Mouse (Mus musculus) CH12.LX (cell line): ENCODE data around the gene Hoxa9. TPM values are rescaled to one million over a fixed set of nuclear protein-coding genes. Genes with fewer than 3 reads are reported as not detected.
A peak's percentile ranks its signal among the peaks of the same experiment; 100 is the strongest.

Experiments
- DNase-seq: peaks from one replicate; pipeline ENCODE4 v3.0.0-alpha.2; 2013; ENCODE audit errors: extremely low read depth
- H3K27ac ChIP-seq: 2 replicates; pipeline ENCODE4 v1.5.1; 2012; ENCODE audit warnings: low read depth, mild to moderate bottlenecking, control low read depth, moderate library complexity; ENCODE audit not compliant: insufficient read depth
- H3K27me3 ChIP-seq: replicated peaks from 2 replicates; pipeline ENCODE3; 2012; ENCODE audit warnings: inconsistent platforms
- H3K36me3 ChIP-seq, 2 experiments: replicated peaks in 1 of 2; 2 replicates each; pipeline versions ENCODE3 to v1.6.1; 2012; ENCODE audit warnings: inconsistent platforms in 1 of 2, low read length in 1 of 2, mild to moderate bottlenecking in 1 of 2, mixed read lengths in 1 of 2, moderate library complexity in 1 of 2; ENCODE audit not compliant: control insufficient read depth in 1 of 2, insufficient read depth in 1 of 2
- H3K4me1 ChIP-seq, 2 experiments: 2 replicates each; pipeline ENCODE4 v1.6.1; 2012; ENCODE audit warnings: inconsistent platforms in 1 of 2, moderate library complexity in 1 of 2; ENCODE audit not compliant: insufficient read depth in 2 of 2, control insufficient read depth in 1 of 2
- H3K4me2 ChIP-seq: 2 replicates; pipeline ENCODE4 v1.6.1; 2012; ENCODE audit warnings: low read depth, mild to moderate bottlenecking, control low read depth; ENCODE audit not compliant: poor library complexity, insufficient read depth, severe bottlenecking
- H3K4me3 ChIP-seq, 3 experiments: fragments of 150-350 bp in 1 of 3; sonication (generic) in 1 of 3; replicated peaks in 1 of 3; 2 replicates each; pipeline versions ENCODE3 to v1.5.1; 2011 to 2012; ENCODE audit warnings: low read depth in 2 of 3, low read length in 2 of 3, mild to moderate bottlenecking in 2 of 3, moderate library complexity in 2 of 3, control low read depth in 1 of 3, improper control_type of control experiment in 1 of 3, inconsistent platforms in 1 of 3, mixed read lengths in 1 of 3; ENCODE audit not compliant: poor library complexity in 1 of 3
- H3K79me2 ChIP-seq: replicated peaks from 2 replicates; pipeline ENCODE4 v1.6.1; 2012; ENCODE audit warnings: mild to moderate bottlenecking, moderate library complexity; ENCODE audit not compliant: control insufficient read depth, poor library complexity, insufficient read depth, severe bottlenecking; ENCODE audit errors: extremely low read depth
- H3K9ac ChIP-seq: 2 replicates; pipeline ENCODE4 v1.6.1; 2012; ENCODE audit warnings: low read depth, mild to moderate bottlenecking, control low read depth, moderate library complexity; ENCODE audit not compliant: insufficient read depth
- H3K9me3 ChIP-seq: replicated peaks from 2 replicates; pipeline ENCODE3; 2012; ENCODE audit warnings: low read length, inconsistent platforms, mixed read lengths
- BHLHE40 ChIP-seq: IDR thresholded peaks from 2 replicates; pipeline ENCODE4 v1.6.1; 2011; ENCODE audit warnings: mild to moderate bottlenecking, low read depth, low read length, improper control_type of control experiment
- CTCF ChIP-seq, 2 experiments: IDR thresholded peaks in 1 of 2; conservative IDR thresholded peaks in 1 of 2; 2 replicates each; pipeline ENCODE4 v1.5.1; 2011 to 2012; ENCODE audit warnings: low read depth in 2 of 2, low read length in 2 of 2, improper control_type of control experiment in 1 of 2, inconsistent platforms in 1 of 2, mild to moderate bottlenecking in 1 of 2, moderate library complexity in 1 of 2
- E2F4 ChIP-seq: IDR thresholded peaks from 2 replicates; pipeline ENCODE4 v1.6.1; 2011; ENCODE audit warnings: low read depth, low read length, improper control_type of control experiment; ENCODE audit not compliant: insufficient replicate concordance
- ELF1 ChIP-seq: IDR thresholded peaks from 2 replicates; pipeline ENCODE4 v1.6.1; 2014; ENCODE audit warnings: low read depth, mild to moderate bottlenecking, inconsistent platforms, low read length, improper control_type of control experiment
- ETS1 ChIP-seq: conservative IDR thresholded peaks from 2 replicates; pipeline ENCODE4 v1.6.1; 2012; ENCODE audit warnings: low read depth, mild to moderate bottlenecking, inconsistent platforms, low read length, improper control_type of control experiment, moderate library complexity
- HCFC1 ChIP-seq: IDR thresholded peaks from 2 replicates; pipeline ENCODE4 v1.6.1; 2012; ENCODE audit warnings: low read depth, mild to moderate bottlenecking, inconsistent platforms, low read length, improper control_type of control experiment
- IRF4 ChIP-seq: IDR thresholded peaks from 2 replicates; pipeline ENCODE4 v1.6.1; 2014; ENCODE audit warnings: low read depth, mild to moderate bottlenecking, inconsistent platforms, low read length, improper control_type of control experiment
- JUN ChIP-seq: IDR thresholded peaks from 2 replicates; pipeline ENCODE4 v1.6.1; 2011; ENCODE audit warnings: low read depth, mild to moderate bottlenecking, low read length, improper control_type of control experiment, moderate library complexity; ENCODE audit not compliant: insufficient read depth
- JUND ChIP-seq: conservative IDR thresholded peaks from 2 replicates; pipeline ENCODE4 v1.6.1; 2011; ENCODE audit warnings: low read depth, low read length, improper control_type of control experiment
- KAT2A ChIP-seq: IDR thresholded peaks from 2 replicates; pipeline ENCODE4 v1.6.1; 2012; ENCODE audit warnings: low read length, improper control_type of control experiment, inconsistent platforms; ENCODE audit not compliant: insufficient replicate concordance
- MEF2A ChIP-seq: IDR thresholded peaks from 2 replicates; pipeline ENCODE4 v1.6.1; 2014; ENCODE audit warnings: low read depth, mild to moderate bottlenecking, inconsistent platforms, low read length, improper control_type of control experiment, borderline replicate concordance
- MXI1 ChIP-seq: IDR thresholded peaks from 2 replicates; pipeline ENCODE4 v1.6.1; 2011; ENCODE audit warnings: mild to moderate bottlenecking, low read depth, low read length, improper control_type of control experiment
- NELFE ChIP-seq: IDR thresholded peaks from 2 replicates; pipeline ENCODE4 v1.6.1; 2011; ENCODE audit warnings: low read depth, low read length, improper control_type of control experiment
- PAX5 ChIP-seq: IDR thresholded peaks from 2 replicates; pipeline ENCODE4 v1.6.1; 2012; ENCODE audit warnings: low read length, inconsistent platforms, mixed read lengths
- POLR2A ChIP-seq: IDR thresholded peaks from 2 replicates; pipeline ENCODE4 v1.6.1; 2011; ENCODE audit warnings: low read depth, mild to moderate bottlenecking, improper control_type of control experiment, low read length
- RAD21 ChIP-seq: IDR thresholded peaks from 2 replicates; pipeline ENCODE4 v1.6.1; 2011; ENCODE audit warnings: low read depth, mild to moderate bottlenecking, low read length, improper control_type of control experiment, moderate library complexity
- RCOR1 ChIP-seq: conservative IDR thresholded peaks from 2 replicates; pipeline ENCODE4 v1.6.1; 2012; ENCODE audit warnings: low read depth, mild to moderate bottlenecking, inconsistent platforms, low read length, improper control_type of control experiment
- SIN3A ChIP-seq: IDR thresholded peaks from 2 replicates; pipeline ENCODE4 v1.6.1; 2012; ENCODE audit warnings: low read length, improper control_type of control experiment, inconsistent platforms
- SMC3 ChIP-seq: IDR thresholded peaks from 2 replicates; pipeline ENCODE4 v1.6.1; 2011; ENCODE audit warnings: low read depth, low read length, improper control_type of control experiment
- TCF12 ChIP-seq: IDR thresholded peaks from 2 replicates; pipeline ENCODE4 v1.6.1; 2014; ENCODE audit warnings: low read depth, mild to moderate bottlenecking, inconsistent platforms, low read length, improper control_type of control experiment
- UBTF ChIP-seq: IDR thresholded peaks from 2 replicates; pipeline ENCODE4 v1.6.1; 2012; ENCODE audit warnings: low read depth, mild to moderate bottlenecking, inconsistent platforms, low read length, improper control_type of control experiment, moderate library complexity
- USF1 ChIP-seq: IDR thresholded peaks from 2 replicates; pipeline ENCODE4 v1.6.1; 2014; ENCODE audit warnings: low read depth, mild to moderate bottlenecking, inconsistent platforms, low read length, improper control_type of control experiment
- ZC3H11A ChIP-seq: IDR thresholded peaks from 2 replicates; pipeline ENCODE4 v1.6.1; 2012; ENCODE audit warnings: low read depth, mild to moderate bottlenecking, inconsistent platforms, low read length, improper control_type of control experiment
- ZKSCAN1 ChIP-seq: IDR thresholded peaks from 2 replicates; pipeline ENCODE4 v1.6.1; 2012; ENCODE audit warnings: low read depth, inconsistent platforms, low read length, improper control_type of control experiment, borderline replicate concordance
- ZMIZ1 ChIP-seq: IDR thresholded peaks from 2 replicates; pipeline ENCODE4 v1.6.1; 2012; ENCODE audit warnings: low read depth, mild to moderate bottlenecking, inconsistent platforms, low read length, improper control_type of control experiment
- dilution Hi-C: fragments of 300-500 bp; cut with MboI; formaldehyde crosslinking; loops from 2 replicates; pipeline ENCODE4 v1.14.3; 2020; ENCODE audit warnings: low sequenced_read_pairs; ENCODE audit not compliant: extremely low pct_unique_long_range_greater_than_20kb, extremely low pct_ligation_motif_present
- in situ Hi-C: fragments of 300-500 bp; cut with MboI; formaldehyde crosslinking; loops from 3 replicates; pipeline ENCODE4 v1.14.3; 2019; ENCODE audit warnings: low sequenced_read_pairs, low pct_ligation_motif_present, low pct_unique_long_range_greater_than_20kb, mixed read lengths
- polyA plus RNA-seq: library from polyadenylated mRNA; unstranded; fragments of >175 nt; gene quantifications from 2 replicates; pipeline ENCODE4 v1.2.1, GENCODE M21; 2012; ENCODE audit warnings: low read depth; ENCODE audit not compliant: insufficient read length
- total RNA-seq, 2 experiments: library from RNA; depleted of rRNA; stranded (reverse); fragments of 300-350 nt in 1 of 2; fragments of >200 nt in 1 of 2; gene quantifications; 2 replicates each; pipeline ENCODE4 v1.2.3; 2012 to 2014

Hoxa9 gene
- total and polyA plus RNA-seq, 3 experiments: 0.30 to 0.47 (median 0.30) TPM

DNA sequence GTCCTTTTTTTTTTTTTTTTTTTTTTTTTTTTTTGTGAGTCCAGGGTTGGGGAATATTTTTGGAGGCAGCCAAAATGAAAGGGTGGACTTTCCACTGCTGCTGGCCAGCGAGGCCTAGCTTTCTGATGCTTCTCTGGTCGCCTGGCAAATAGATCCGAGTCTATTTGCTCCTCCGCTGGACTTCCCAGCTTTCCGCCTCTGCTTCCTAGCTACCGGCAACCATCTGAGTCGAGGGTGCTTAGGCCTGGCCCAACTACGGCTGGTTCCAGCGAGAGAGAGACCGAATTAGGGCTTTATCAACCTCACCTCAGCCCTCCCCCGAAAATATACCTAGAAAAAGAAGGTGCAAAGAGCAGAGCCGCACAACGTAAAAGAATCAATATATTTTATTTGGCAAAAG is 8.2 kb downstream of the Hoxa9 start:
- peaks cover 0 to 13% of the 10 kb centered on the region in 2 experiments; a peak in 2 of 4 replicates for H3K4me1 ChIP-seq

DNA sequence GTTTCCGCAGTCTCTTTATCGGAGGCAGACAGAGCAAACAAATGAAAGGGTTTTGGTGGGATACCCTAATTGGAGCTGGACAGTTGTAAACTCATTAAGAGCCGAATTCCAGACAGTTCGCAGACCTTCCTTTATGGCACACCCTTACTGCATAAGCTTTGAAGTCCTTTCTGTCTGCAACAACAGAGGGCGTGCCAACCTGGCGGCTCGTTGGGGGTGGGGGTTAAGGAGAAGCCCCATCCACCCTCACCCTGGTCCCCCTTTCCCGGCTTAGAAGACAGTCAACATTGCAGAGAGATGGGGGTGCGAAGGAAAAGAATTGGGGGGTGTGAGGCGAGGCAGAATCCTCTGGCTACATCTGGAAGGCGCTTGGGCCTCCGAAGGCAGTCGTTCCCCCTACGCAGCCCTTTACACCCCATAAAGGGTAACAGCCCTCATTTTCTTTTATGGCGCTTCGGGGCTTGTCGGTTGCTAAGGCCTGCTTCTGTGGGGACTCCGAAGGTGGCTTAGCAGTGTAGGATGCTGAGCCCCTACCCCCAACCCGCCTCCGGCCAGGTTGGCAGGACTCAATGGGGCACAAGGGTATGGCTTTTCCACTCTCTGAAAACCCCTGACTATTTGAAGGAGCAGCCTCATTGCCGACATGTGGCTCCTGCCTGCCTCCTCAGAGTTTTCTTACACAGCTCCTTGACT is 8.8 kb downstream of the Hoxa9 start:
- H3K4me3 ChIP-seq: peak overlapping the region; percentile 8 to 76 (median 41)
- in situ Hi-C loops: loop anchor here (10.0 to 25.0 kb wide), 3 partner anchors 210 to 1007 kb away; partner anchors contain the start of gene Skap2

More for the DNA sequence above, 8.2 kb downstream of the Hoxa9 start:
- H3K27ac ChIP-seq: no peak overlapping the region
- dilution Hi-C loops: no loop called here
- no peaks in the 10 kb centered on the region for H3K27me3 ChIP-seq
- no peak overlapping the region for H3K4me2 ChIP-seq
- no peaks in the 10 kb centered on the region for H3K79me2 ChIP-seq
- H3K36me3 ChIP-seq: peaks cover 0 to 6% of the 10 kb centered on the region in 2 experiments
- in situ Hi-C loops: loop anchor here (10.0 to 25.0 kb wide), 3 partner anchors 210 to 1008 kb away; partner anchors contain the start of gene Skap2
- no peak for DNase-seq
- peaks cover 14% of the 10 kb centered on the region for H3K9me3 ChIP-seq
- H3K9ac ChIP-seq: no peak overlapping the region
- H3K4me3 ChIP-seq: no peak overlapping the region
- TF ChIP-seq JUND (no peak), ETS1 (no peak), ZMIZ1 (no peak), TCF12 (no peak)
- TF ChIP-seq, all 38 proteins: peak for 0

DNA sequence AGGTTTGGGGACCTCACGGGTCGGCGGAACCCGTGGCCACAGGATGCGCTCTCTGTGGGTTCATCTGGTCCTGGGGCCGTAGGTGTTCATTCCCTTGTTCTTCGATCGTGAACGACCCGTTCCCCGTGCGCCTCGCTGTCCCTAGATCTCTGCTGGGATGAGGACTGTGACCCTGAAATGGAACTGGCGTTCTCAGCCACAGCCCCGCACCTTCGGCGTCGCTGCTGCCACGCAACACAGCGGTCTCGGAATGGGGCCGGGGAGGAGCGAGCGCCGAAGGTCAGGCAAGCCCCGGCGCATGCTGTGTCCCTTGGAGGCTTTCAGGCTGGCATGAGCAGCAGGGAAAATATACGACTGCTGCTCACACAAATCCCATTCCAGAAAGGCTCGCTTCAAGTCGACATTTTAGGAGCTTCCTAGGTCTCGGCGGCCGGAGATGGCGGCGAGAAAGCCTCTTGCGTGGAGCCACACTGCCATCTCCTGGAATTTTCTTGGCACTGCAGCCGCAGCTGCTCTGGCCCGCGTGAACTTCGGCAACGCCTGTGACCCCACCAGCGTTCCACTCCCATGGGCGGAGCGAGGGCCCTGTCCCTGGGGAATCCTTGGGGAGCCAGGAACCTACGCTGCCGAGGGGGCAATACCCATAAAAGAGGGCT is 9.4 kb downstream of the Hoxa9 start, which contains the start of gene Hoxa7:
Gene Hoxa7 (minus strand): TSS at position 518 of the 656 bp plus-strand sequence.
- H3K36me3 ChIP-seq: peaks cover 0 to 6% of the 10 kb centered on the region in 2 experiments
- H3K4me1 ChIP-seq: peaks cover 0 to 13% of the 10 kb centered on the region in 2 experiments; a peak in 2 of 4 replicates
- peaks cover 24% of the 10 kb centered on the region for H3K9me3 ChIP-seq
- peak within 1 kb of the TSS; percentile 18; the same call in 1 of the 2 replicates for H3K27ac ChIP-seq
- dilution Hi-C loops: no loop called here
- H3K4me2 ChIP-seq: peak within 1 kb of the TSS; percentile 57
- no peaks in the 10 kb centered on the region for H3K79me2 ChIP-seq
- no peaks in the 10 kb centered on the region for H3K27me3 ChIP-seq
- in situ Hi-C loops: loop anchor here (10.0 to 25.0 kb wide), 3 partner anchors 209 to 1007 kb away; partner anchors contain the start of gene Skap2
- H3K4me3 ChIP-seq: peak within 1 kb of the TSS; percentile 75 to 87 (median 76)
- DNase-seq: peak; percentile 89
- peak within 1 kb of the TSS; percentile 78 for H3K9ac ChIP-seq
- TF ChIP-seq IRF4: peak; percentile 28; the same call in 1 of the 2 replicates
- TF ChIP-seq SIN3A: peak; percentile 64; the same call in 1 of the 2 replicates
- TF ChIP-seq RAD21: peak; percentile 97
- TF ChIP-seq CTCF (conservative IDR thresholded peaks at IDR 0.05 in 1 of 2, IDR thresholded peaks at IDR 0.05 in 1 of 2; ENCODE audit: low read depth in 2 of 2, low read length in 2 of 2): peak; percentile 83 to 98
- TF ChIP-seq MEF2A: peak; percentile 52
- peak; percentile 63 for TF ChIP-seq NELFE
- TF ChIP-seq ELF1: peak; percentile 45; the same call in 1 of the 2 replicates
- no peak for TF ChIP-seq ZKSCAN1
- TF ChIP-seq KAT2A: no peak
- TF ChIP-seq ZC3H11A: peak; percentile 96
- TF ChIP-seq RCOR1: 0 out of 2 replicates have a peak, but pooled peaks have one; percentile 47
- TF ChIP-seq JUN: no peak
- no peak for TF ChIP-seq USF1

More for the DNA sequence above, 8.8 kb downstream of the Hoxa9 start:
- dilution Hi-C loops: no loop called here
- no peaks in the 10 kb centered on the region for H3K27me3 ChIP-seq
- no peak for DNase-seq
- H3K4me1 ChIP-seq: peaks cover 0 to 13% of the 10 kb centered on the region in 2 experiments; a peak in 2 of 4 replicates
- H3K9ac ChIP-seq: no peak overlapping the region
- TF ChIP-seq KAT2A (no peak), SIN3A (no peak), ELF1 (no peak), MEF2A (no peak; the same call in 1 of the 2 replicates), SMC3 (no peak), BHLHE40 (no peak), USF1 (no peak), PAX5 (no peak), UBTF (no peak), MXI1 (no peak), POLR2A (no peak), E2F4 (no peak), HCFC1 (no peak)
- TF ChIP-seq, all 38 proteins: peak for 0
- Histone ChIP-seq H3K27ac (no peak overlapping the region), H3K4me2 (peak overlapping the region; percentile 30), H3K9me3 (peaks cover 19% of the 10 kb centered on the region), H3K36me3 (peaks cover 0 to 6% of the 10 kb centered on the region in 2 experiments), H3K79me2 (no peaks in the 10 kb centered on the region)
